21 mouse cellular contexts compared by ENCODE assay signal in the genomic region with DNA sequence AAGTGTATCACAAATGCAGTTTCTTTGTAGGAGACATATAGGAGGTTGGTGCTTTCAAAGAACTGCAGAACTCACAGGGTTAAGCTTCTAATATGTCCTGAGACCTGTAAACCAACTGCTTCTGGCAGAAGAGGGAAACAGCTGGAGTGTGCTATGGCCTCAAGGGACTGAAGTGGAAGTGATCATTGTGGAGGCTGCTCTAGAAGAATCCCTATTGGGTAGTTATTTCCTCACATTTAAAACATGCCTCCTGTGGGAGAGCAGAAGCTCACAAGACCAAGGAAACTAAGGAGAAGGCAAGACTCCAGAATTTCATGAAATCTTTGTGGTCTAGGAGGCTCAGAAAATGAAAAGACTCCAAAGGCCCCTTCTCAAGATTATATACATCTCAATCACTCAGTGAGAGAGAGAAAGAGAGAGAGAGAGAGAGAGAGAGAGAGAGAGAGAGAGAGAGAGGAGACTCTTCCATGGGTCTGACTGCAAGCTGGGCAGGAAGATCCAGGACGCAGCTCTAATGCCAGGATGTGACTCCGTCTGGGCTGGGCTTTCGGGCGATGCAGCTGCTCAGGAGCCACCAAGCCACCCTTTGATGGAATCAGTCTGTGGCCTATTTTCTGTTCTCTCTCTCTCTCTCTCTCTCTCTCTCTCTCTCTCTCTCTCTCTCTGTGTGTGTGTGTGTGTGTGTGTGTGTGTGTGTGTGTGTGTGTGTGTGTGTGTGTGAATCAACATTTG.
DNase-seq lines count a peak whose midpoint lies in the region; ATAC-seq and TF ChIP-seq lines count a peak whose summit lies in the region.
"Had no signal": no experiment of that assay in that cellular context is flagged by ENCODE, and none has a peak within 500 bp of the region (broad histone marks: within the 10 kb centered on the region; RNA-seq: fewer than 3 reads in every experiment).

No protein-coding gene starts in this region.

- no peak for TF ChIP-seq EP300 in heart, adult 2 months (IDR thresholded peaks at IDR 0.05; ENCODE audit: insufficient read depth, low read depth, low read length)

- H3K9ac ChIP-seq in embryonic facial prominence, embryonic 11.5 days (replicated peaks; ENCODE audit: low read length) = no peak overlapping the region
- H3K9ac ChIP-seq in heart, adult 2 months (ENCODE audit: low read depth, low read length) = no peak overlapping the region
- H3K9ac ChIP-seq: kidney, embryonic 15.5 days; liver, postnatal 0 days; neural tube, embryonic 13.5 days had no signal

- WGBS in embryonic facial prominence, embryonic 11.5 days = 78% methylated on average over 4 of the region's 4 CpGs
- 78% methylated on average over 4 of the region's 4 CpGs for WGBS in embryonic facial prominence, embryonic 10.5 days
- 25% methylated on average over 4 of the region's 4 CpGs for WGBS in heart, adult 2 months

- TF ChIP-seq CTCF in heart, adult 2 months (IDR thresholded peaks at IDR 0.05) = no peak

- H3K27me3 ChIP-seq in embryonic facial prominence, embryonic 11.5 days (ENCODE audit: control insufficient read depth, insufficient read depth, low read length) = no peaks in the 10 kb centered on the region
- no peaks in the 10 kb centered on the region for H3K27me3 ChIP-seq in embryonic facial prominence, embryonic 10.5 days (replicated peaks; ENCODE audit: low read depth, poor library complexity, severe bottlenecking)
- no peaks in the 10 kb centered on the region for H3K27me3 ChIP-seq in heart, adult 2 months (ENCODE audit: control insufficient read depth, insufficient read depth, low read length)
- H3K27me3 ChIP-seq: kidney, embryonic 15.5 days; neural tube, embryonic 13.5 days had no signal

- no peak overlapping the region for H3K27ac ChIP-seq in embryonic facial prominence, embryonic 11.5 days (replicated peaks; ENCODE audit: low read depth, low read length)
- H3K27ac ChIP-seq in embryonic facial prominence, embryonic 10.5 days (replicated peaks) = no peak overlapping the region
- H3K27ac ChIP-seq in brown adipose tissue, adult 24 weeks (replicated peaks; ENCODE audit: low read depth, low read length) = peak overlapping the region; percentile 33
- H3K27ac ChIP-seq in heart, adult 2 months = peak overlapping the region; percentile 47
- H3K27ac ChIP-seq: forebrain, embryonic 10.5 days; kidney, embryonic 15.5 days; neural tube, embryonic 13.5 days had no signal

- no peaks in the 10 kb centered on the region for H3K4me1 ChIP-seq in embryonic facial prominence, embryonic 11.5 days (ENCODE audit: control insufficient read depth, insufficient read depth, low read length)
- no peaks in the 10 kb centered on the region for H3K4me1 ChIP-seq in embryonic facial prominence, embryonic 10.5 days
- no peaks in the 10 kb centered on the region for H3K4me1 ChIP-seq in brown adipose tissue, adult 24 weeks (ENCODE audit: control insufficient read depth, insufficient read depth, insufficient read length, low read length)
- no peaks in the 10 kb centered on the region for H3K4me1 ChIP-seq in heart, adult 2 months (ENCODE audit: control insufficient read depth, insufficient read depth, low read length)
- H3K4me1 ChIP-seq: forebrain, embryonic 10.5 days; kidney, embryonic 15.5 days; megakaryocyte, embryonic 14.5 days; neural tube, embryonic 13.5 days had no signal

- no peak overlapping the region for H3K4me3 ChIP-seq in embryonic facial prominence, embryonic 11.5 days (ENCODE audit: low read depth, low read length)
- H3K4me3 ChIP-seq in embryonic facial prominence, embryonic 10.5 days = no peak overlapping the region
- H3K4me3 ChIP-seq in brown adipose tissue, adult 24 weeks (ENCODE audit: insufficient read depth, low read depth, low read length) = no peak overlapping the region
- H3K4me3 ChIP-seq in heart, adult 2 months = no peak overlapping the region
- H3K4me3 ChIP-seq: forebrain, embryonic 10.5 days; kidney, embryonic 15.5 days; megakaryocyte, embryonic 14.5 days; neural tube, embryonic 13.5 days had no signal

- no peak overlapping the region for H3K4me2 ChIP-seq in embryonic facial prominence, embryonic 11.5 days (ENCODE audit: low read depth, low read length)
- H3K4me2 ChIP-seq: kidney, embryonic 15.5 days; neural tube, embryonic 13.5 days had no signal

- H3K79me2 ChIP-seq in heart, adult 2 months (replicated peaks; ENCODE audit: control insufficient read depth, insufficient read depth, low read length) = no peaks in the 10 kb centered on the region

- intact Hi-C loops in heart, adult 2 months (cut with DNase I) = no loop called here
- intact Hi-C loops in heart, postnatal 25 days (cut with DNase I) = no loop called here

- no peaks in the 10 kb centered on the region; the same call in 1 of the 2 replicates for H3K9me3 ChIP-seq in embryonic facial prominence, embryonic 11.5 days (replicated peaks; ENCODE audit: control insufficient read depth, low read length)
- 0 out of 2 replicates have a peak, but pooled peaks cover 2% of the 10 kb centered on the region for H3K9me3 ChIP-seq in embryonic facial prominence, embryonic 10.5 days
- H3K9me3 ChIP-seq: forebrain, embryonic 10.5 days; kidney, embryonic 15.5 days; neural tube, embryonic 13.5 days had no signal

- no peak for TF ChIP-seq POLR2A in heart, adult 2 months (IDR thresholded peaks at IDR 0.05; ENCODE audit: insufficient read depth, low read depth, low read length)

- peak; percentile 15 for DNase-seq in embryonic facial prominence, embryonic 11.5 days (ENCODE audit: low spot score)
- no peak for DNase-seq in embryonic facial prominence, embryonic 10.5 days (ENCODE audit: low spot score)
- DNase-seq in heart, adult 2 months = peak; percentile 51 to 52
- peak; percentile 24 for DNase-seq in heart, postnatal 25 days (ENCODE audit: low spot score)
- DNase-seq in urinary bladder, postnatal 14 days (ENCODE audit: low spot score) = no peak
- DNase-seq in frontal cortex, postnatal 10 days (ENCODE audit: low spot score in 2 of 2) = no peak
- DNase-seq in testis, postnatal 10 days (ENCODE audit: low spot score) = no peak
- DNase-seq: adrenal gland, postnatal 36 days; cerebellum, adult 8-10 months; liver, postnatal 0 days; lung, postnatal 14 days; midbrain, embryonic 14.5 days; spleen, adult 18-20 months; thymus, adult 2 months had no signal

- no peaks in the 10 kb centered on the region for H3K36me3 ChIP-seq in embryonic facial prominence, embryonic 11.5 days (replicated peaks; ENCODE audit: control insufficient read depth, insufficient read depth, low read depth, low read length)
- H3K36me3 ChIP-seq in embryonic facial prominence, embryonic 10.5 days (replicated peaks) = no peaks in the 10 kb centered on the region
- H3K36me3 ChIP-seq in heart, adult 2 months (ENCODE audit: control insufficient read depth, insufficient read depth, low read length) = no peaks in the 10 kb centered on the region
- H3K36me3 ChIP-seq: forebrain, embryonic 10.5 days; kidney, embryonic 15.5 days; neural tube, embryonic 13.5 days had no signal

- no peak for ATAC-seq in embryonic facial prominence, embryonic 11.5 days (replicated peaks; ENCODE audit: insufficient number of reproducible peaks, low FRiP score, low TSS enrichment, low read depth)
- ATAC-seq: hindbrain, embryonic 16.5 days; intestine, postnatal 0 days; liver, postnatal 0 days had no signal

Comparison
In these comparisons a context has a peak if more than half of its experiments do, and no peak if none do; other contexts are left out.
1. DNase-seq: peak in embryonic facial prominence, embryonic 11.5 days (single experiment), heart, adult 2 months (2 of 2) and heart, postnatal 25 days (single experiment); none in embryonic facial prominence, embryonic 10.5 days (single experiment), urinary bladder, postnatal 14 days (single experiment), frontal cortex, postnatal 10 days (0 of 2) and testis, postnatal 10 days (single experiment).
2. H3K27ac ChIP-seq: peak in brown adipose tissue, adult 24 weeks (single experiment) and heart, adult 2 months (single experiment); none in embryonic facial prominence, embryonic 11.5 days (single experiment) and embryonic facial prominence, embryonic 10.5 days (single experiment).